Mouse (Mus musculus): ENCODE measurements around the gene Nr5a2.

DNA sequence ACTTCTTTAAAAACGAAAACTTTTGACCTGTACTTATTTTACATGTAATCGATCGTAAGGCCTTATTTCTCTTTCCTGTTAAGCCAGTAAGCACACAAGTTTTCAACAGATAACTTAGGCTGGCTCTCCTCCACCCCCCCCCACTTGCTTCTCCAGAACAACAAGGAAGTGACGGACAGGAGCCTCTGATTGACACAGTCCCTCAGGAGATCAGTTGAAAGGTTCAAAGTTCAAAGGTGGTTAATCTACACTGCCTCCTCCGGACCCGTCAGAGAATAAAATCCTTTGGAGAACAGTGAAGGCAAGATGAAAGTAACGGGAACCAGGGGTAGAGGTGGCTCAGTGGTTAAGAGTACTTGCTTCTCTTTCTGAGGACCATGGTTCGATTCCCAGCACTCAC, 80.0 kb downstream of the Nr5a2 start:
- TF ChIP-seq CTCF (IDR thresholded peaks at IDR 0.05; ENCODE audit: borderline replicate concordance, insufficient read depth, low read depth, low read length) (no peak), POLR2A (IDR thresholded peaks at IDR 0.05; ENCODE audit: borderline replicate concordance, insufficient read depth, low read length) (no peak)

Measured in cerebellum, adult 2 months (tissue).